Comparison of ENCODE assay signal across 16 mouse cellular contexts in genomic region chr3:84679542-84679941, GRCm38 (mm10).
"Had no signal": no experiment of that assay in that cellular context is flagged by ENCODE, and none has a peak within 500 bp of the region (broad histone marks: within the 10 kb centered on the region; RNA-seq: fewer than 3 reads in every experiment).

No protein-coding gene starts in this region.

- H3K36me3 ChIP-seq: kidney, embryonic 15.5 days; limb, embryonic 10.5 days; limb, embryonic 13.5 days; liver, embryonic 13.5 days; midbrain, embryonic 10.5 days; midbrain, embryonic 13.5 days; neural tube, embryonic 13.5 days had no signal

- H3K4me3 ChIP-seq: kidney, embryonic 15.5 days; limb, embryonic 10.5 days; limb, embryonic 13.5 days; liver, embryonic 13.5 days; megakaryocyte, embryonic 14.5 days; midbrain, embryonic 10.5 days; midbrain, embryonic 13.5 days; myocyte; neural tube, embryonic 13.5 days had no signal

- H3K27me3 ChIP-seq: kidney, embryonic 15.5 days; limb, embryonic 13.5 days; liver, embryonic 13.5 days; midbrain, embryonic 13.5 days; neural tube, embryonic 13.5 days had no signal

- H3K4me1 ChIP-seq: limb, embryonic 10.5 days; limb, embryonic 13.5 days; liver, embryonic 13.5 days; midbrain, embryonic 13.5 days; neural tube, embryonic 13.5 days had no signal

- DNase-seq: kidney, adult 2 months; kidney, postnatal 10 days; kidney, postnatal 36 days; liver, embryonic 13.5 days; lung, embryonic 14.5 days; retina, postnatal 1 day; right cerebral cortex, postnatal 25 days had no signal

- H3K27ac ChIP-seq: kidney, embryonic 15.5 days; limb, embryonic 10.5 days; limb, embryonic 13.5 days; liver, embryonic 13.5 days; midbrain, embryonic 10.5 days; midbrain, embryonic 13.5 days; neural tube, embryonic 13.5 days; stomach, postnatal 0 days had no signal
